Mouse (Mus musculus) monocyte, adult 5-6 weeks (primary cell): ENCODE measurements around the gene Atp6v1a. TPM values are rescaled to one million over a fixed set of nuclear protein-coding genes. Genes with fewer than 3 reads are reported as not detected.
A peak's percentile ranks its signal among the peaks of the same experiment; 100 is the strongest.

Source experiments
- ATAC-seq: fragments of 153-309, 156-312 bp; replicated peaks from 2 replicates; pipeline ENCODE4 v1.8.0; 2017; ENCODE audit warnings: mild to moderate bottlenecking; ENCODE audit not compliant: low TSS enrichment, insufficient number of reproducible peaks, severe bottlenecking, poor library complexity, low FRiP score
- total RNA-seq: library from RNA; stranded (forward); fragments of 200-1000, 200-491, 200-594 nt; gene quantifications from 3 replicates; pipeline ENCODE4 v1.2.3, GENCODE M21; 2017

Atp6v1a gene
- total RNA-seq, 1 experiment from 2014 or later = 76.9 TPM

GRCm38 (mm10) chr16:44101181-44101710 is 38.3 kb downstream of the Atp6v1a start:
- ATAC-seq = no peak

GRCm38 (mm10) chr16:44099377-44099776 is 40.1 kb downstream of the Atp6v1a start:
- no peak for ATAC-seq

GRCm38 (mm10) chr16:44087650-44088049 is 51.9 kb downstream of the Atp6v1a start:
- no peak for ATAC-seq

- 0 out of 2 replicates have a peak, but pooled peaks have one; percentile 32 for ATAC-seq
Observed at GRCm38 (mm10) chr16:44063025-44063894, 76.2 kb downstream of the Atp6v1a start, which contains the start of gene Gramd1c. Gene Gramd1c, minus strand, starts transcription at chr16:44063345.

GRCm38 (mm10) chr16:44061341-44061740 is 78.2 kb downstream of the Atp6v1a start:
- ATAC-seq = no peak

GRCm38 (mm10) chr16:44060604-44061286 is 78.8 kb downstream of the Atp6v1a start:
- ATAC-seq = no peak

- peak; percentile 71 for ATAC-seq
Observed at GRCm38 (mm10) chr16:44058745-44059144, 80.8 kb downstream of the Atp6v1a start.

- no peak for ATAC-seq
Observed at GRCm38 (mm10) chr16:44055766-44056165, 83.7 kb downstream of the Atp6v1a start.

- no peak for ATAC-seq
Observed at GRCm38 (mm10) chr16:44053265-44053664, 86.2 kb downstream of the Atp6v1a start.

- no peak for ATAC-seq
Observed at GRCm38 (mm10) chr16:44052390-44052789, 87.1 kb downstream of the Atp6v1a start.

- no peak for ATAC-seq
Observed at GRCm38 (mm10) chr16:44050139-44050538, 89.4 kb downstream of the Atp6v1a start.

- no peak for ATAC-seq
Observed at GRCm38 (mm10) chr16:44039112-44039511, 100.4 kb downstream of the Atp6v1a start.

Other genes starting within 250 kb of the Atp6v1a start
- 6.9 to 20.4 TPM (median 11.4 TPM) in 3 replicates for gene Ccdc191, start 249.9 kb downstream of the Atp6v1a start, total RNA-seq
- 11.5 to 22.4 TPM (median 13.1 TPM) in 3 replicates for gene Qtrt2, start 212.9 kb downstream of the Atp6v1a start, total RNA-seq
- 0.95 to 3.9 TPM (median 1.8 TPM) in 3 replicates for gene Zdhhc23, start 159.9 kb downstream of the Atp6v1a start, total RNA-seq
- gene Gramd1c, start 76.4 kb downstream of the Atp6v1a start, total RNA-seq = 2.9 to 9.1 TPM (median 7.0 TPM) in 3 replicates
- 53.8 to 72.0 TPM (median 71.0 TPM) in 3 replicates for gene Naa50, start 125 bp upstream of the Atp6v1a start, total RNA-seq
- gene Usf3, start 33.5 kb upstream of the Atp6v1a start, total RNA-seq = 22.3 to 31.8 TPM (median 29.7 TPM) in 3 replicates
- gene Sidt1, start 193.5 kb upstream of the Atp6v1a start, total RNA-seq = 4.0 to 16.8 TPM (median 10.8 TPM) in 3 replicates
- gene Spice1, start 207.4 kb upstream of the Atp6v1a start, total RNA-seq = 11.7 to 50.5 TPM (median 19.1 TPM) in 3 replicates